Mouse (Mus musculus): ENCODE results near the gene Amn1.
"Not testable (repeated sequence)": the region's sequence is repeated elsewhere in the genome, so short reads cannot be mapped to it uniquely, and the experiment has no call there.

Gene Amn1

DNA sequence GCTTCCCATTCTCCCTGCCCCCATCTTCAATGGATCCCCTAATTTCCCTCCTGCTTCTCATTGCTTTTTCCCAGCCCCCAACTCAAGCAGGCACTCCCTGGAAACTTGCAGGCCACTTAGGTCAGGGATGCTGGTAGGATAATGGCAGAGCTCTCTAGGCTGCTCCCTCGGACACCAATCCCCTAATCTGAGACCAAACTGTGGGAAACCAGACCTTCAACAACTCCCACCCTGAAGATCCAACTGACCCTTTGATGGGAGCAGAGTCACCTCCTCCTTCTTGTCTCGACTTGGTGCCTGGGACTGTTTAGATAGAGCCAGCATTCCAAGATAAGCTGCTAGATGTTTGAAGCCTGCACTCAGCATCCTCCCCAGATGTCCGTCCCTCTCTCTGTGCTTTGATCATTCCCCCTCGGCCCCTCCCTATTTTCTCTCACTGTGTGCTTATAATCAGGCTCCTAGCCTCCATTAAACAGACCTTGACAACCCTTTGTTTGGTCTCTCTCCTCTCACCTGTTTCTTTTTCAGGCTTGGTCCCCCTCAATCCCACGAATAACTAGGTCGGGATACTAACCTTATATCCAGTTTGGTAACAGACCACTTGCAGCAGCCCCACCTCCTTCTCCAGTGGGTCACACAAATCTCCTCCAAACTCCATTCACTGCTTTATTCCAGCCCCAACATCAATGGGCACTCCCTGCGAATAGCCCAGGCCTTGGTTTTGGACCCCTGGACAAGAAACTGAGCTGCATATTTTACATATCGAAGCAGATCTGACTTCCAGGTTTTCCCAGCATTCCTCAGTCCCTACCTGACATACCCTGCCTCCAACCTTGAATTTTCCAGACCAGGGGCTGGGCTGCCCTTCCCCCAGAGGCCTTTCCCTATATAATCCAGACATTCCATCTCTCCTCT lies 34.1 kb downstream of the Amn1 start:
- DNase-seq, result peak; percentile 88

DNA sequence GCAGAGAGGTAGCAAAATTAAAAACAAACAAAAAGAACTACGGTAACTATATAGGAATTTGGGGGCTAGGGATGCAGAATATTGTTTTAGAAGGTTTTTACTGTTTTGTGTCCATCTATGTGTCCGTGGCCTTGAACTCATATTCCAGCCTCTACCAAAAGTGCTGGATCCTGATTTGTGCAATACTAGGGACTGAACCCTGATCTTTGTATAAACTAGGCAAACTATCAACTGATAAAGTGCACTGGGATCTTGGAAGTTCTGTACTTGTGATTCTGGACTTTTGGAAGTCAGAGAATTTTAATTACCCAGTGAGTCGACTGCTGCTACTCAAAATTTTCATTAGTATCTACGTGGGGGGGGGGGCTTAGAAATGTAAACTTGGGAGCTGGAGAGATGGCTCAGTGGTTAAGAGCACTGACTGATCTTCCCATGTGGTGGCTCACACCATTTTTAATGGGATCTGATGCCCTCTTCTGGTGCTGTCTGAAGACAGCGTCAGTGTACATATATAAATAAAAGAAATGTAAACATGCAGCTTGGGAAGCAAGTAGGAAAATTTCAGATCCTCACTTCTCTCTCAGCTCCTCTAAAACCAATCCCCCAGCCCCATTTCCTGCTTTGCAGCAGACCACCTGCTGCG lies 34.9 kb downstream of the Amn1 start:
- no peak for DNase-seq

DNA sequence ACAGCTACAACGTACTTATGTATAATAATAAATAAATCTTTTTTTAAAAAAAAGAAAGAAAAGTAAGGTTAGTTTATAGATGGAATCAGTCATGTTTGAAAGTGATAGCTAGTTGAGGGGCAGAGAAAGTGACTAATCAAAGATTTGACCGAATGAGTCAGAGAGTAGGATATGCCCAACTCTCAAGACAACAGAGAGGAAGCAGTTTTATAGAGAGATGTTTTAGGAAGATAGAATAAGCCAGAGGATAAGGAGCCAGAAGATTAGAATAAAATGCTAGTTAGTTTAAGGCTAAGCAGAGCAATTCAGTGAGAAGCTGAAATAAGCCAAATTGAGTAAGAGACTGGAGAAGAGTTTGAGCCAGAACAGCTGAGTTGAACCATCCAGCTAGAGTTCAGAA lies 36.4 kb downstream of the Amn1 start:
- no peak for DNase-seq

DNA sequence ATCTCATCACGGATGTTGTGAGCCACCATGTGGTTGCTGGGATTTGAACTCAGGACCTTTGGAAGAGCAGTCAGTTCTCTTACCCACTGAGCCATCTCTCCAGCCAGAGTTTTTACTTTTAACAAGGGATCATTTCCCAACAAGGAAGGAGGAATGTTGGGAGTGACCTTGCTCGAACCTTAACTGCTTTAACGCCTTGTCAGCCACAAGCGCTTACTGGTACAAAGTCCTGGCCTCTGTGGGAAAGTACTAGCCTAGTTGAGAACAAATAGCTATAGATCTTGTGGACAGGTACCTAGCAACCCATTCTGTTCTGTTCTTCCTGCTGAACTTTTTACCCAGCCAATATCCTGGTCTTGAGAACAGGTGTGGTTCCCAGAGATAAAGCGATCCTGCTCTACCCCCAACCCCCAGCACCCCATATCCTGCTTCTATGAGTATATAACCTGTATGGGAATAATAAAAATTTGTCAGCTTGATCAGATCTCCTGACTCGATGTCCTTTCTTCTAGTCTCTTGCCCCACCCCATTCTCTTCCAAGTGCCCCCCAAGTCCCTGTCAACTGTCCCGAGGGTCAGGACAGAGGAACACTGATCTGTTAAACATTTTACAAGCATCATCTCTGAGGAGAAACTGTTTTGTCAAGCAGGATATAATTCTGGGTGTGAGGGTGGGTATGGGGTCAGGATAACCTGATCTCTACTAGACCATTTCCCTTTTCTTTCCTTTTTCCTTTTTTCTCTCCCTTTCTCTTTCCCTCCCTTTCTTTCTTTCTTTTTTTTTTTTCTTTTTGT lies 39.9 kb downstream of the Amn1 start:
- no peak for DNase-seq

DNA sequence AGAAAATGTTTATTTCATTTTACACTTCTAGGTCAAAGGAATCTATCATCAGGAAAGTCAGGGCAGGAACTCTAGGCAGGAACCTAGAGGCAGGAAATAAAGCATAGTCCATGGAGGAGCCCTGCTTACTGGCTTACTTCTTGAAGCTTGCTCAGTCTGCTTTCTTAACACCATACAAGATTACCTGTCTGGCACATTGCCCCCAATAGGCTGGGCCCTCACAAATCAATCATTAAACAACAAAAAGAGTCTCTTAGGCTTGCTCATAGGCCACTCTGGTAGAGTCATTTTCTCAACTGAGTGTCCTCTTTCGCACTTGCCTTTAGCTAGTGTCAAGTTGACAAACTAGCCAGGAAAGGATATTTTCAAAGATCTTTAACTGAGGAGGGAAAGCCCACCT lies 43.4 kb downstream of the Amn1 start:
- DNase-seq, result no peak

DNA sequence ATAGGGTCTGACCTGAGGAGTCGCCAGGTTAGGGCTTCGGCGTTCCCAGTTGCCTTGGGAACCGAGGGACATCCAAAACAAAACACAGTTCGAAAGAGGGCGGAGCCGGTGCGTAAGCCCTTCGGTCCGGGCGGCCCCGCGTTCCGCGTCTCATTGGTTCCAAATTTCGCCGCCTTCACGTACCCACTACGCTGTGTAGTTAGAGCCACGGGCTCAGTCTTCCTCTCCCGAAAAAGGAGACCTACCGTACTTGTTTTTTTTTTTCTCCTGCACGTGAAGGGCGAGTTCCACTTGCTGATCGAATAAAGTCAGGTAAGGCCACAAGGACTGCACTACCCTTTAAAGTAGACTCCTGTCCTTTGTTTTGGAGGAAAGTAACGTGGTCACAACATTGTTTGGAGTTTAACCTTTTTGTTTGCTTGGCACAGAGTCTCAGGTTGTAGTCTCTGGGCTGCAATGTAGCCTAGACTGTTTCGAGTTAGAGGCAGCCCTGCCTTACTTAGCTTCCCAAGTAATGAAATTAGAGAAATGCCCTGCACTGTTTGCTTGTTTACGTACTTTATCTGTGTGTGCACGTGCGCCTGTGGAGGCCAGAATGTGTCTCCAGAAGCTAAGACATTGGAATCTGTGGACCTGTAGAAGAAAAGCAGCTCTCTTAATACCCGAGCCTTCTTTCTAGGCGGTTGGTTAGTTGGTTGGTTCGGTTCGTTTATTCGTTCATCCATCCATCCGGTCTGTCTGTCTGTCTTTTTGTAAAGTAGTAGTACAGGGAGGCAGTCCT lies 46.9 kb downstream of the Amn1 start:
- DNase-seq, result peak; percentile 99

DNA sequence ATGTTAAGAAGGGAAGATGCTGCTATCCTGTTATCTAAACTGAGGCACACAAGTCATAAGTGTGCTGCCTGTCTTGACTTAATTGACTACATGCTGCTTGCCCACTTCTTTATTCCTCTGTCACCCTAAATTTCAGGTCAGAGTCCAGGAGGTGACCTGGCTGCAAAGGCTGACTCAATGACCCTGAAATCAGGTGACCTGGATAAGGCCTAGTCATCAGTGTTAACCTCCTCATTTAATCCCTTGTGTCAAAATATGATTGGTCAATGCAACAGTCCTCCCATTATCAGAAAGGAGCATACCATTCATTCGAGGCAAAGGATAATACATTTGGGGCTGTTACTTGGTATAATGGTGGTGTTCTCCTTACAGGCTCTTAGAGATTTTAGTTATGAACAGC lies 49.0 kb downstream of the Amn1 start, which contains the start of gene Etfbkmt:
TSS of gene Etfbkmt (plus strand) at position 379 of the 400 bp plus-strand sequence.
- DNase-seq, result peak; percentile 22

DNA sequence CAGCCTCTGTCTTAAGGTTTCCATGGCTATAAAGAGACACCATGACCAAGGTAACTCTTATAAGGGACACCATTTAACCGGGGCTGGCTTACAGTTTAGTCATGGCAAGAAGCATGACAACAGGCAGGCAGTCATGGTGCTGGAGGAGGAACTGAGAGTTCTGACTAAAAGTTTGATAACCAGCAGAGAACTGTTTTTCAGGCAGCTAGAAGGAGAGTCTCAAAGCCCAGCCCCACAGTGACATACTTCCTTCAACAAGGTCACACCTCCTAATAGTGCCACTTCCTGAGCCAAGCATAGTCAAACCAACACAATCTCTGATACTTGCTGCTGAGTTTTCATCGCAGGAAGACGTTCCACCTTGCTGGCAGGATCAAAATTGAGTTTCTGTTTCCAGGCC lies 49.5 kb downstream of the Amn1 start:
- DNase-seq, result peak; percentile 72

DNA sequence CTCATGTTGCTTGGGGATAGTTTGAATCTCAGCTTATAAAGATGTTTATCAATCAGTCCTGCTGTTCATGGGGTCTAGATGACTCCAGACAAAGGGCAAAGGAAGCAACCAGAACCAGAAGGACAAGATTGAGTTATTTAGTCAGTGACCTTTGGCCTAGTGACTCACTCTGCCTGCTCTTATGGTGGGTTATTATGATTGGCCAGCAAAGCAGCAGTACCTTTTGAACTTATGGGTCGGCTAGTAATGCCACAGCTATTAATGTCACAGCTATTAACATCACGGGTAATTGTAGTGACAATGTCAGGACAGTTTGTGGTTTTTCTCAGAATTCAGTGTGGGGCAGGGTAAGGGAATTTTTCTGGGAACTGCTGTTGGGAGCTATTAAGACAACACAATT lies 50.6 kb downstream of the Amn1 start:
- DNase-seq, result peak; percentile 69

DNA sequence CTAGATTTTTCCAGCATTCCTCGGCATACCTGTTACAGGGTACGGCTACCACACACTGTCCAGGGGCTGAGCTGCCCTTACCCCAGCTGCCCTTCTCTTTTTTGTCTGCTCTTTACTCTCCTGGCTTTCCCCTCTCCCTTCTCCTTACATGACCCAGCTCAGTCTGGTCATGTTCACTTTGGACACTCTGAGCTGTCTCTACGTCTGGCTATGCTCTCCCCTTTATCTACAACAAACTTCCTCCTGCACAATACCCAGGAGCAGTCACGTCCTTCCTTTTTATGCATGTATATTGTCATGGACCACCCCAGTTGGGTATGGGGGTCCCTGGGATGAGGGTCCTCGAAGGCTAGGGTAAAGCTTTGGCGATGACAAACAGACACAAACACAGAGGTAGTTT lies 52.9 kb downstream of the Amn1 start:
- DNase-seq, result peak; percentile 88

DNA sequence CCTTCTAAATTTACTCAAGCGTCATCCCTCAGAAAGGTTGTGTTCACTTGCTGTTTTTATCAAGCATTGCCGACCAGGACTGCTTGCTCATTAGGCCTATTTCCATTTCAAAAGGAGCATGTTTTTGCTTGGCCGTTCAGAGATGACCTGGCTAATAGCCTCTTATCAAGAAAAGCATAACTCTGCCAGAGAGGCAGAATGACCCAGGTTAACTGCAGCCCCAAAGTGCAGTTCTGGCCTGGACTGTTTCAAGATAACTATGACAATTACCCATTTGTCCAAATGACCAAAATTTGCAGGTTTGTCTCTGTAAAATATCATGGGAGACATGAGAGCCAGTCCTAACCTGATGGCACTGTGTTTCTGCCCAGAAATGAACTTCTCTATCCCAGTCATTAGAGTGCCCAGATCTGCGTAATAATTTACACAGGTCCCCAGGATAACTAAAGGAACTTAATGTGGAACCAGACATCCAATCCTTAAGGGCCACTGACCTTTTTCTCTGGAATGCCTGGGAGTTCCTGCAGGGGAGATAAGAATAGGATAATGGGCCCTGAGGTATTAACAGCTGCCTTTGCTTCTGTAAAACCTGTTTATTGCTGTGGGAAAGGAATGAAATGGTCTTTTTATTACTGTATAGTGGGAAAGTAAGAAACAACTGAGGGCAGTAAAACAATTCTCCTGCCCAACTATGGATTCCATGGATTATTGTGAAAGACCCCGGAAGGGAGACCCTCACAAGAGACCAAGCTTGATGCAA lies 53.9 kb downstream of the Amn1 start:
- peak; percentile 89 for DNase-seq

DNA sequence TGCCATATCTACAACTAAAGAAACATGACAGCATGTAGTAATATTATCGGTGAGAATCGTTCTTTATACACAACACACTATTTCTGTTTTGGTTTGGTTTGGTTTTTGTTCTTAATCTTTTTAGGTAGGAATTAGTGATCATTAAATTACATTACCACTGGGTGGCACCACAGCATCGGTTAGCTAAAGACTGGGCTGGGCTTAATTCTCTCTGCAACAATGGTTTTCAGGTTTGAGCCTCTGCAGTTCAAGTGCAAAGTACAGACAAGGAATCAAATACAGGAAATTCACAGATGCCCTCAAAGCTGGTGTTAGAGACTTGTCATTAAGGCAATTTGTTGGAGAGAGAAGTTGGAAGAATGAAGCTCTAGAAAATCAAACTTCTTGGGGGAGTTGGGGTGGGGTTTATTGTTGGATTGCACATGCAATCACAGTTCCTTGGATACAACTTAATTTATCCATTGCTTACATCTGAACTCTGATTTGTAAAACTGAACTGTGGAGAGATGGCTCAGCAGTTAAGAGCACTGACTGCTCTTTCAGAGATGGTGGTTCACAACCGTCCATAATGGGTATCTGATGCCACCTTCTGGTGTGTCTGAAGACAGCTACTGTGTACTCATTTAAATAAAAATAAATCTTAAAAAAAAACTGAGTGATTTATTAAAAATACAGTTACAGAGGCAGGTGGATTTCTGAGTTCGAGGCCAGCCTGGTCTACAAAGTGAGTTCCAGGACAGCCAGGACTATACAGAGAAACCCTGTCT lies 56.0 kb downstream of the Amn1 start:
- peak; percentile 76 for DNase-seq

DNA sequence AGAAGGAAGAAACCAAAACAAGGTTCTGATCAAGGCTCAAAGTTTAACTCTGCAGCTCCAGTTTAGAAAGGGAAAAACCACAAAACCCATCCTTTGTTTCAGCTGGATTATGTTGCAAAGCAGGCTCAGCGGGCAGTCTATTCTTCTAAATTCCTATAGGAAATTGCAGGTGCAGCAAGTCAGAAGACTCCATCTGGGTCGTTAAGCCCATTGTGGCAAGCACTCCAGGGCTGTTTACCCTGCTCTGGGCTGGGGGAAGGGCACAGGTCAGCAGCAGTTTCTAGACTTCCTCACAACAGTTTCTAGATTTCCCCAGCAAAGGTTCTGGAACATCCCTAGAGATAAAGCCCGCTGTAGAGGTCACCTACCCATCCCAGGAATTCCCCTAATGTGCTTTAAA lies 57.4 kb downstream of the Amn1 start:
- DNase-seq, result peak; percentile 29

DNA sequence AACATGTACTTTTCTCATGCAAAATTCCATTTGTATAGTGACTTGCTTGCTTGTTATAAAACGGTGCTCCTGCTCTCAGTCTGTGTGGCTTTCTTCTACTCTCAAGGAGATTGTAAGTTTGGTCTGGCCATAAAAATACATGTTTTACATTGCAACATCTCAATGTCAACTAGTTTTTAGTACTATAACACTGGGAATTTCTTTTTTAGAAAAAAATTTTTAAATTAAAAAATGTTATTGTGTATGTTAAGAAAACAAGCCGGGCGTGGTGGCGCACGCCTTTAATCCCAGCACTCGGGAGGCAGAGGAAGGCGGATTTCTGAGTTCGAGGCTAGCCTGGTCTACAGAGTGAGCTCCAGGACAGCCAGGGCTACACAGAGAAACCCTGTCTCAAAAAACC lies 58.6 kb downstream of the Amn1 start, which contains the start of gene Gm10203:
TSS of gene Gm10203 (plus strand) at position 301 of the 400 bp plus-strand sequence.
- not testable (repeated sequence) for DNase-seq

DNA sequence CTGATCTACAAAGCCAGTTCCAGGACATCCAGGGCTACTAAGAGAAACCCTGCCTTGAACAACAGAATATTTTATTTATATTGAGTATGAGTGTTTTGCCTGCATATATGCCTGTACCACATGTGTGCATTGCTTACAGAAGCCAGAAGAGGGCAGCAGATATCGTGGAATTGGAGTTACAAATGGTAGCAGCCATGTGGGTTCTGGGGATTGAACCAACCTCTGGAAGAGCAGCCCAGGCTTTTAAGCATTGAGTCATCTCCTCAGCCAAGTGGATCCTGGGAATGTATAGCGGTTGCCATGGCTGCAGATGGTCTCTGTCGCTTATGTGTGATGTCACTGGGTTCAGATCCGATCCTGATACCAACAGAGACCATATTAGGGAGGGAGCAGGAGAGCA lies 61.8 kb downstream of the Amn1 start:
- DNase-seq, result peak; percentile 90

DNA sequence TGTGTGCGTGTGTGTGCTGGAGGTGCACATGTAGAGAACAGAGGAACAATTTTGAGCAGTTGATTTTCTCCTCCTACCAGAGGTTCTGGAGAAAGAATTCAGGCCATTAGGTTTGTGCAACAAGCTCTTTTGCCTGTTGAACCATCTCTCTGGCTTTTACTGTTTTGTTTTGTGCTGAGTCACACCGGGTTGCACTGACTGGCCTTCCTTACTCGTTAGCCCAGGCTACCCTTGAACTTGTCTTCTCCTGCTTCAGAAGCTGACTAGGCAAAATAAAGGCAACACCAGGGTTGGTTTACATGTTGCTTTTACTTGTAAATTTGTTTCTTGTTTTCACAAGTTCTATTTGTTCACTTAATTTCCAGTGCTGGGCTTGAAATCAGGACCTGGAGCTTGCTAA lies 65.5 kb downstream of the Amn1 start:
- DNase-seq, result peak; percentile 61

DNA sequence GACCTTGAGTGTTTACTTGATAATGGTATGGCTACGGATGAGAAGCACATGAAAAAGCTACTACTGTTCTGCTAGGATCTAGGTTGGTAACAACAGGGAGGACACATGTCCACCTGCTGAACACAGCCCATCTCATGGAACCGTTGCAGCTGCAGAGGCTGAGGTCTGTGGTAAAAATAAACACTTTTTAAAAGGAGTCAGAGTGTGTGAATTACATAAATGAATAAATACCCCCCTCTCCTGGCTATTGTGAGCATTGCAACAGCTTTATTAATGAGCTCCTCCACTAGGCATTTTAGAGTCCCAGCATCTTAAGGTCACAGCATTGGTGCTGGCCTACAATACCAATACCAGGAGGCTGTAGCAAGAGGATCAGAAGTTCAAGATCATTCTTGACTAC lies 68.7 kb downstream of the Amn1 start:
- DNase-seq, result peak; percentile 93

DNA sequence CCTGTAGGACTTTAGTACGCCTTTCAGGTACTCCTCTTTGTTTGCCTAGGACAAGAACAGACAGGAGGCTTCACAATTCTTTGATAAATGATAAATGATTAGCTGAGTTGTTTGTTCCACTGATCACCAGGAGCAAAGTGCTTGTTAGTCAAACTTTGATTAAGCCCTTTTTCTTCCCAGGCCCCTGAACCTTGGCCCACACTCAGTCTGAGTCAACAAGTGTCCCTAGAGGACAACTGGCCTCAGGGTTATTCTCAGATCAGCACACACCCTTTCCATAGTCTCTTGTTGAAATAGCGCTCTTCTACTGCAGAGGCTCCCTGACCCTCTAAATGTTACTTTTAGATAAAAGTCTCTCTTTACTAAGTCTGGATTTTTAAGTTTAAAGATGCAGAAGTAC lies 69.6 kb downstream of the Amn1 start:
- DNase-seq, result peak; percentile 96

DNA sequence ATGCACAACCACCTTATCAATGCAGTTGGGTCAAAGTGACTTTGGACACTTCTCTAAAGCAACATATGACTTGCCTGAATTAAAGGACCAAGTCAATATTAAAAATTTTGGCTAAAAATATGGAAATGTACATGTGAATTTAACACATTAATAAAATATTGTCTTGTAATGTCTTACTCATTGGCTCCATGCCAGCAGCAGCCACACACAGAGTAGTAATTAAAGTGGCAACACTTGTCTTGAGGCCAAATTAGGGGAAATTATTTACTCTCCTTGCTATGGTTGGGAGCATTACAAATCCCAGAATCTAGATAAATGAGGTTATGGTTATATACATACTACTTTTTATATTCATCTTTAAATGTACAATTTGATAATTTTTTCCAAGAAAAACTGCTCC lies 71.5 kb downstream of the Amn1 start:
- peak; percentile 25 for DNase-seq

DNA sequence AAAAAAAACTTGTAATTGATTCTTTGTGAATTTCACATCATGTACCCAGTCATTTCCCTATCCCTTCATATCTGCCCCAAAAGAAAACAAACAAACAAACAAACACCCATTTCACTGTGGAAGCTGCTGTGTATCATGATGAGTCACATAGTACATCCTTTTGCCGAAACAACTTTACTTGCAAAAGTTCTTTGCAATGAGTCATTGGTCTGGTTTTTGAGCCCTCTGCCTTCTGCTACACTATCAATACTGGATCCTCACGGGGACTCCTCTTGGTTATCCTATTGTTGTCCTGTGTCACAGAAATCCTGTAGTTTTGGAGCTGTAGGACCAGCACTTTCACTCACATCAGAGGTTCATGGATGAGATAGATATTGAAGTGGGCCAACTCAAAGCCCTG lies 79.6 kb downstream of the Amn1 start:
- no peak for DNase-seq

DNA sequence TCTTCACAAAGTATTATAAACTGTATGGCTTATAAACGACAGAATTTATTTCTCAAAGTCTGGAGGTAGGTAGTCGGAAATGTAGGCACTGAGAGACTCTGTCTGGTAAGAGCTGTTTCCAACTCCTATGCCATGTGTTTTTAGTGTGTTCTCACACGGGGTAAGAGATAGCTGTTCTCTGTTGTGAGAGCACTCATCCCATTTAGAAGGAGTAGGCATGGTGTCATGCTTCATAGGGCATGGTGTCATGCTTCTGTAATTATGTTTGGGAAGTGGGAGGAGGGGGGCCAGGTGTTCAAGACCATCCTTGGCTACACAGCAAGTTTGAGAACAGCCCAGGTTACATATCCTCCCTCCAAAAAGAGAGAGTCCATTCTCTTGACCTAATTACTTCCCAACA lies 80.9 kb downstream of the Amn1 start:
- peak; percentile 37 for DNase-seq
